Mouse (Mus musculus) ES-E14 (cell line): ENCODE results near the gene Znrf4.

ENCODE experiments used
- CHD2 ChIP-seq: IDR thresholded peaks from 2 replicates; pipeline ENCODE4 v1.6.1; 2014; ENCODE audit warnings: mild to moderate bottlenecking, low read depth, low read length, inconsistent platforms
- HCFC1 ChIP-seq: IDR thresholded peaks from 2 replicates; pipeline ENCODE4 v1.6.1; 2012; ENCODE audit warnings: low read length, inconsistent platforms, borderline replicate concordance; ENCODE audit not compliant: insufficient read depth
- ZC3H11A ChIP-seq: IDR thresholded peaks from 2 replicates; pipeline ENCODE4 v1.6.1; 2012; ENCODE audit warnings: low read depth, mild to moderate bottlenecking, inconsistent platforms, low read length, borderline replicate concordance
- ZNF384 ChIP-seq: IDR thresholded peaks from 2 replicates; pipeline ENCODE4 v1.6.1; 2012; ENCODE audit warnings: low read depth, low read length, inconsistent platforms

DNA sequence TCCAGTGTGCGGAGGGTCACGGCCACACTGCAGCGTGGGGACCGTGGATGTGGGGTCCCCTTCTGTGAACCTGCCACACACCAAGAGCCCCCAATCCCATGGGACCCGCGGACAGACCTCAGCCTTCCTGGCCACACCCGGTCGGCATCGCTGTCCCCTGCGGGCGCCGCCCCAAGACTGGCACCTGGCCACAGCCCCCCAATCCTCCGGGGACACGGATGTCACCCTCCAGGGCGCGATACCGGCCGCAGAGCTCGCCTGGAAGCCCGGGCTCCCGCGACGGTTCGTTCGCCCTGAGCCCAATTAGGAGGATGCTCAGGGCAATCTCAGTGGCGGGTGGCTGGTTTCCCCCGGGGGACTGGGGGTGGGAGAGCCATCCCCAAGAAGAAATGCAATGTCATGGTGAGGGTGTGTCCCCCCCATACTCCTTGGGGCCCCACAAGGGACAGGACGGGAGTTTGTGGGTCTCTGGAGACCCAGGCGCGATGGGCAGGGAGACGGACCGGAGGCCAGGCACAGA is 37.9 kb downstream of the Znrf4 start:
- TF ChIP-seq ZC3H11A (no peak), CHD2 (no peak), HCFC1 (no peak), ZNF384 (no peak)
